In genomic region chr17:28330232-28330546, GRCm38 (mm10) we compare ENCODE assay signal across 11 mouse cellular contexts. TPM values are rescaled to one million over a fixed set of nuclear protein-coding genes. Genes with fewer than 3 reads are reported as not detected.
A peak's percentile ranks its signal among the peaks of the same experiment; 100 is the strongest.
DNase-seq lines count a peak whose midpoint lies in the region; ATAC-seq and TF ChIP-seq lines count a peak whose summit lies in the region.
"Had no signal": no experiment of that assay in that cellular context is flagged by ENCODE, and none has a peak within 500 bp of the region (broad histone marks: within the 10 kb centered on the region; RNA-seq: fewer than 3 reads in every experiment).

No protein-coding gene starts in this region.

- no peak for ATAC-seq in kidney, embryonic 15.5 days (replicated peaks; ENCODE audit: low FRiP score)
- ATAC-seq in embryonic facial prominence, embryonic 13.5 days (ENCODE audit: insufficient number of reproducible peaks, insufficient read depth, low FRiP score, low TSS enrichment, low read depth), result no peak
- ATAC-seq in intestine, postnatal 0 days, result no peak
- ATAC-seq: inflammation-experienced regulatory T-cells, adult 6 months; Patski had no signal

- no peak for TF ChIP-seq CTCF in intestine, postnatal 0 days (IDR thresholded peaks at IDR 0.05; ENCODE audit: low read depth)

- H3K27me3 ChIP-seq in kidney, embryonic 15.5 days, result no peaks in the 10 kb centered on the region
- no peaks in the 10 kb centered on the region for H3K27me3 ChIP-seq in embryonic facial prominence, embryonic 13.5 days
- no peaks in the 10 kb centered on the region for H3K27me3 ChIP-seq in intestine, postnatal 0 days (replicated peaks; ENCODE audit: control insufficient read depth, insufficient read depth, low read length)
- H3K27me3 ChIP-seq: Patski had no signal

- H3K4me2 ChIP-seq in kidney, embryonic 15.5 days, result peak overlapping the region; percentile 91
- H3K4me2 ChIP-seq in embryonic facial prominence, embryonic 13.5 days, result peak overlapping the region; percentile 91
- H3K4me2 ChIP-seq in intestine, postnatal 0 days (replicated peaks; ENCODE audit: low read depth), result peak overlapping the region; percentile 81

- no peak for DNase-seq in kidney, postnatal 36 days
- peak; percentile 33 for DNase-seq in naive thymus-derived CD4-positive, alpha-beta T cell, adult 2 months (ENCODE audit: low read depth)
- no peak for DNase-seq in right cerebral cortex, postnatal 4 days
- DNase-seq in embryo, embryonic 10 days (ENCODE audit: low spot score), result no peak
- DNase-seq in cerebellum, postnatal 10 days, result no peak
- DNase-seq: cerebellum, adult 18-20 months had no signal

- no peaks in the 10 kb centered on the region for H3K9me3 ChIP-seq in kidney, embryonic 15.5 days (replicated peaks)
- no peaks in the 10 kb centered on the region for H3K9me3 ChIP-seq in embryonic facial prominence, embryonic 13.5 days
- no peaks in the 10 kb centered on the region for H3K9me3 ChIP-seq in intestine, postnatal 0 days (ENCODE audit: control insufficient read depth)

- peak overlapping the region; percentile 97 for H3K27ac ChIP-seq in kidney, embryonic 15.5 days
- H3K27ac ChIP-seq in embryonic facial prominence, embryonic 13.5 days, result peak overlapping the region; percentile 97
- H3K27ac ChIP-seq in intestine, postnatal 0 days (ENCODE audit: low read depth, low read length), result no peak overlapping the region

- H3K4me1 ChIP-seq in kidney, embryonic 15.5 days, result peaks cover 62% of the 10 kb centered on the region
- H3K4me1 ChIP-seq in embryonic facial prominence, embryonic 13.5 days, result peaks cover 52% of the 10 kb centered on the region
- H3K4me1 ChIP-seq in intestine, postnatal 0 days (replicated peaks; ENCODE audit: control insufficient read depth, insufficient read depth, low read length), result peaks cover 15% of the 10 kb centered on the region

- H3K4me3 ChIP-seq in kidney, embryonic 15.5 days (replicated peaks), result peak overlapping the region; percentile 91
- peak overlapping the region; percentile 93 for H3K4me3 ChIP-seq in embryonic facial prominence, embryonic 13.5 days
- H3K4me3 ChIP-seq in intestine, postnatal 0 days (ENCODE audit: low read depth, low read length), result peak overlapping the region; percentile 58; the same call in 1 of the 2 replicates

- WGBS in kidney, embryonic 15.5 days, result 51% methylated on average over 2 of the region's 2 CpGs
- 33% methylated on average over 2 of the region's 2 CpGs for WGBS in embryonic facial prominence, embryonic 13.5 days
- 25% methylated on average over 2 of the region's 2 CpGs for WGBS in intestine, postnatal 0 days

- peak overlapping the region; percentile 99 for H3K9ac ChIP-seq in kidney, embryonic 15.5 days
- peak overlapping the region; percentile 100 for H3K9ac ChIP-seq in embryonic facial prominence, embryonic 13.5 days
- H3K9ac ChIP-seq in intestine, postnatal 0 days (ENCODE audit: low read depth, low read length), result no peak overlapping the region

- H3K36me3 ChIP-seq in kidney, embryonic 15.5 days, result peaks cover 63% of the 10 kb centered on the region
- peaks cover 72% of the 10 kb centered on the region for H3K36me3 ChIP-seq in embryonic facial prominence, embryonic 13.5 days
- peaks cover 49% of the 10 kb centered on the region for H3K36me3 ChIP-seq in intestine, postnatal 0 days (ENCODE audit: control insufficient read depth, insufficient read depth)

RNA-seq across cellular contexts. Expression of gene Rpl10a, which starts 1.9 kb away (rescaled TPM):
- 643 and 689 TPM in 2 replicates for polyA plus RNA-seq in kidney, embryonic 15.5 days (2015; fragmentation: Nextera tagmentation; extraction: Ambion mirVana)
- 653 and 701 TPM in 2 replicates for polyA plus RNA-seq in embryonic facial prominence, embryonic 13.5 days (2015; fragmentation: Nextera tagmentation; extraction: Ambion mirVana)
- 383 and 417 TPM in 2 replicates for polyA plus RNA-seq in intestine, postnatal 0 days (2015; fragmentation: Nextera tagmentation; extraction: Ambion mirVana)

RNA-seq across cellular contexts. Expression of gene Fance, which starts 16.9 kb away (rescaled TPM):
- 28.4 and 33.7 TPM in 2 replicates for polyA plus RNA-seq in kidney, embryonic 15.5 days (2015; fragmentation: Nextera tagmentation; extraction: Ambion mirVana)
- polyA plus RNA-seq in embryonic facial prominence, embryonic 13.5 days (2015; fragmentation: Nextera tagmentation; extraction: Ambion mirVana), result 34.5 and 39.5 TPM in 2 replicates
- 10.3 and 11.0 TPM in 2 replicates for polyA plus RNA-seq in intestine, postnatal 0 days (2015; fragmentation: Nextera tagmentation; extraction: Ambion mirVana)

RNA-seq across cellular contexts. Expression of gene Tead3, which starts 20.4 kb away (rescaled TPM):
- polyA plus RNA-seq in kidney, embryonic 15.5 days (2015; fragmentation: Nextera tagmentation; extraction: Ambion mirVana), result 9.8 and 11.0 TPM in 2 replicates
- 14.9 and 18.9 TPM in 2 replicates for polyA plus RNA-seq in embryonic facial prominence, embryonic 13.5 days (2015; fragmentation: Nextera tagmentation; extraction: Ambion mirVana)
- polyA plus RNA-seq in intestine, postnatal 0 days (2015; fragmentation: Nextera tagmentation; extraction: Ambion mirVana), result 5.8 and 6.2 TPM in 2 replicates
- polyA plus RNA-seq: inflammation-experienced regulatory T-cells, adult 6 months had no signal

RNA-seq across cellular contexts. Expression of gene Tulp1, which starts 34.8 kb away (rescaled TPM):
- polyA plus RNA-seq in kidney, embryonic 15.5 days (2015; fragmentation: Nextera tagmentation; extraction: Ambion mirVana), result 5.6 and 6.4 TPM in 2 replicates
- polyA plus RNA-seq in embryonic facial prominence, embryonic 13.5 days (2015; fragmentation: Nextera tagmentation; extraction: Ambion mirVana), result 7.3 and 10.5 TPM in 2 replicates
- 1.2 and 1.4 TPM in 2 replicates for polyA plus RNA-seq in intestine, postnatal 0 days (2015; fragmentation: Nextera tagmentation; extraction: Ambion mirVana)
- polyA plus RNA-seq: Patski had no signal
